Mouse (Mus musculus): ENCODE measurements around the gene Speg. TPM values are rescaled to one million over a fixed set of nuclear protein-coding genes. Genes with fewer than 3 reads are reported as not detected.

Gene Speg
- total RNA-seq, 2 experiments from 2014 or later, result 164 to 175 TPM

DNA sequence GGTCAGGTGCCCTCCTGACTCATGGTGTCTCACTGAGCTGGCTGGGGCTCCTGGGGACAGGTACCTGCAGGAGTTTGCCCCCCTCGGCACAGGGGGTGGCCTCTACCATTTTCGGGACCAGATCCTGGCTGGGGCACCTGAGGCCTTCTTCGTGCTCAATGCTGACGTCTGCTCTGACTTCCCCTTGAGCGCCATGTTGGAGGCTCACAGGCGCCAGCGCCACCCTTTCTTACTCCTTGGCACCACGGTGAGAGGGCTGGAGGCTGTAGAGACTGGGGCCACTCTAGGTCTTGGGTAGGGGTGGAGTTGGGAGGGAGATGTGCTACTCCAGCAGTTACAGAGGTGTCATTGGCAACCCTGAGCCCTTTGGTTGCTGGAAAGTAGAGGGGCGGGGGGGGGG, 63.7 kb downstream of the Speg start:
- DNase-seq (ENCODE audit: low spot score in 2 of 2), result no peak

GRCm38 (mm10) chr1:75440661-75441060, 65.6 kb downstream of the Speg start:
- no peak for DNase-seq (ENCODE audit: low spot score in 2 of 2)

DNA sequence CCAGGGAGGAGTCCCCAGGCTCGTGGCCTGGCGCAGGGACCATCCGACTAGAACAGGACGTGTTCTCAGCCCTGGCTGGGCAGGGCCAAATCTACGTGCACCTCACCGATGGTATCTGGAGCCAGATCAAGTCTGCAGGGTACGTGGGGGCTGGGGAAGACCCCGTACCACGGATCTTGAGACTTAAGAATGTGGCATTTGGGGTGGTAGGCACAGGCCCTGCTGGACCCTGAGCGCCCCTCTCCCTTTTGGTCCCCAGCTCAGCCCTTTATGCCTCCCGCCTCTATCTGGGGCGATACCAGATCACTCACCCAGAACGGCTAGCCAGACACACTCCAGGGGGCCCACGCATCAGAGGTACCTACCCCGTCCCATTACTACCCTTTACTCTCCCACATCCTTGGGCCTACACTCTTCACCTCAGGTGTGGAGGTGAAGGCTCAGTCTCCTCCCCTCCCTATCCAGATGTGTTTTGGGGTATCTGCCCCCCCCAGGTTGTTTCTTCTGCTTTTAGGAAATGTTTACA, 66.4 kb downstream of the Speg start:
- DNase-seq (ENCODE audit: low spot score in 2 of 2), result no peak

- no peak for DNase-seq (ENCODE audit: low spot score in 2 of 2)
Observed at GRCm38 (mm10) chr1:75442171-75442570, 67.1 kb downstream of the Speg start.

- no peak for DNase-seq (ENCODE audit: low spot score in 2 of 2)
Observed at GRCm38 (mm10) chr1:75442811-75443210, 67.7 kb downstream of the Speg start.

GRCm38 (mm10) chr1:75443247-75444024, 68.3 kb downstream of the Speg start:
- no peak for DNase-seq (ENCODE audit: low spot score in 2 of 2)

DNA sequence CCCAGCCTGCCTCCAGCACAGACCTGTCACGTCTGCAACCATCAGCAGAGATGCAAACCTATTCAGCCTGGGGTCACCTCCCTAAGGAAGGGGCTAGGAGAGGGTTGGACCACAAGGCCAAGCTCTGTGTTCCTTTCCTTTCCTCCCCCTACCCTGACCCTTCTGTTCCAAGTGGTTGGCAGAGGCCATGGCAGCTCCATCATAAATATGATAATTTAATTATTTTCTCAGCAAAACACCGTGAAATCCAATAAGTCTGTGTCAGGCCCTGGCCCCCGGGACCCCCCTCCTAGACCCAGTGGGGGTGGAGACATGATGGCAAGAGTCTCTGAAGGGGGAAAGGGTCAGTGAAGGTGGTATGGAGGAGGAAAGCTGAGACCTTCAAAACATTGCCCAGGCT, 69.1 kb downstream of the Speg start:
- no peak for DNase-seq (ENCODE audit: low spot score in 2 of 2)

DNA sequence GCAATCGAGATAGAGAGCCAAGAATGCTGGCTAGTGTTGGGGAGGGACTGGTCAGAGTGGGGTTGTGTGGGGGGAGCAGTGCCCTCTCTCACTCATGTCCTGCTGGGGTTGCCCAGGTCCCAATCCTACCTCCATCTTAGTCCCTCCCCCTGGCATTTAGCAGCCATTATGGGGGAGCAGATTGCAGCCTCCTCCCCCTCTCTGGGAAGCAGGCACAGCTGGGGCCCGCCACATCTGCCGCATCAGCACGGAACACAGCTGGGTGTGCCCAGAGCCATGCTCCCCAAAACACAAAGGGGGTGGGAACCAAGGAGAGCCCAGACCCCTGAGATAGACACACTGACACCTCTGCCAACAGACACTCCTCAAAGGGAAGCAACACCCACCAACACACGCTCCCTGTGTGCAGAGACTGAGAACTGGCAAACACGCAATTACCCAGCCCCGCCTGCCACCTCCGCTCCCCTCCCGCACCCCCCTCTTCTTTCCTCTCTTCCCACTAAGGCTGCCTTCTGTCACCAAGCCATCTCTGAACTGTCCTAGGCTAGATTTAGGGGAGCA, 70.1 kb downstream of the Speg start:
- DNase-seq (ENCODE audit: low spot score in 2 of 2), result no peak

GRCm38 (mm10) chr1:75445751-75446611, 70.9 kb downstream of the Speg start:
- peak; percentile 85 to 87 for DNase-seq (ENCODE audit: low spot score in 2 of 2)

GRCm38 (mm10) chr1:75446656-75447055, 71.6 kb downstream of the Speg start:
- no peak for DNase-seq (ENCODE audit: low spot score in 2 of 2)

GRCm38 (mm10) chr1:75447265-75448051, 72.4 kb downstream of the Speg start:
- peak in 1 of 2 experiments; percentile 68 for DNase-seq (ENCODE audit: low spot score in 2 of 2)

- no peak for DNase-seq (ENCODE audit: low spot score in 2 of 2)
Observed at GRCm38 (mm10) chr1:75448052-75448431, 72.9 kb downstream of the Speg start.

DNA sequence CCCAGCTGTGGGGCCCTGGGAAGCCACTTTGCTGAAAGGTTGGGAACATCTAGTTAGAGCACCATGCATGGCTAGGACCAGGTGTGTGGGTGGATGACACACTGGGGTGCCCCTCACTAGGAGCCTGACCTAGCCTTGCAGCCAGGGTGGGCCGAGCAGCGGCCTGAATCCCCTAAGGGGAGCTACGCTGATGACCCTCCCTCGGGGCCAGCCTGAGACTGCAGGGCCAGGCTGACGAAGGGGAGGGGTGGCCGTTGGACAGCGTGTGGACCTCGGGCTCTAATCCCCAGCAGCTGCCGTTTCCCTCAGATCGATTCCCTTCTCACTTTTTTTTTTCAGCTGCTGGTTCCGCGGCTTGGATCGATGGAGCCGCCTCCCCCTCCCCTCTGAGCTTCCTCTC, 73.8 kb downstream of the Speg start:
- no peak for DNase-seq (ENCODE audit: low spot score in 2 of 2)

- no peak for DNase-seq (ENCODE audit: low spot score in 2 of 2)
Observed at GRCm38 (mm10) chr1:75449377-75450135, 74.5 kb downstream of the Speg start.

GRCm38 (mm10) chr1:75450314-75451005, 75.4 kb downstream of the Speg start, which contains the start of gene Asic4:
Asic4 (plus strand) TSS chr1:75450436.
- DNase-seq (ENCODE audit: low spot score in 2 of 2), result no peak

DNA sequence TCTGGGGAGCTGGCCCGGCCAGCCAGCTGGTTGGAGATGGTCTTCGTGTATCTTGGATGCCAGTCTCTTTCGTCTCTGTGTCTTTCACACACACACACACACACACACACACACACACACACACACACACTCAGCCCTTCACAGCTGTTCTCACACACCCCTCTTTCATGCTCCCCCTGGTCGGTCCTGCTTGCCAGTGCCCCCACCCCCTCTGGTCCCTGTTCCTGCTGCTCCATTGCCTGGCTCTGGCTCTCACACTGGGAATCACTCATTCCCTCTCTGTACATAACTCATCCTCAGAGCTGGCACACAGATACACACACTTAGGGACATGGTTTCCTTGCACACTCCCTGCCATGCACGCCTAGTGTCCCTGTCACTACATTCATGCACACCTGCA, 76.8 kb downstream of the Speg start:
- DNase-seq (ENCODE audit: low spot score in 2 of 2), result no peak

- DNase-seq (ENCODE audit: low spot score in 2 of 2), result no peak
Observed at GRCm38 (mm10) chr1:75455433-75455832, 80.3 kb downstream of the Speg start.

- DNase-seq (ENCODE audit: low spot score in 2 of 2), result no peak
Observed at GRCm38 (mm10) chr1:75455948-75456347, 80.9 kb downstream of the Speg start.

DNA sequence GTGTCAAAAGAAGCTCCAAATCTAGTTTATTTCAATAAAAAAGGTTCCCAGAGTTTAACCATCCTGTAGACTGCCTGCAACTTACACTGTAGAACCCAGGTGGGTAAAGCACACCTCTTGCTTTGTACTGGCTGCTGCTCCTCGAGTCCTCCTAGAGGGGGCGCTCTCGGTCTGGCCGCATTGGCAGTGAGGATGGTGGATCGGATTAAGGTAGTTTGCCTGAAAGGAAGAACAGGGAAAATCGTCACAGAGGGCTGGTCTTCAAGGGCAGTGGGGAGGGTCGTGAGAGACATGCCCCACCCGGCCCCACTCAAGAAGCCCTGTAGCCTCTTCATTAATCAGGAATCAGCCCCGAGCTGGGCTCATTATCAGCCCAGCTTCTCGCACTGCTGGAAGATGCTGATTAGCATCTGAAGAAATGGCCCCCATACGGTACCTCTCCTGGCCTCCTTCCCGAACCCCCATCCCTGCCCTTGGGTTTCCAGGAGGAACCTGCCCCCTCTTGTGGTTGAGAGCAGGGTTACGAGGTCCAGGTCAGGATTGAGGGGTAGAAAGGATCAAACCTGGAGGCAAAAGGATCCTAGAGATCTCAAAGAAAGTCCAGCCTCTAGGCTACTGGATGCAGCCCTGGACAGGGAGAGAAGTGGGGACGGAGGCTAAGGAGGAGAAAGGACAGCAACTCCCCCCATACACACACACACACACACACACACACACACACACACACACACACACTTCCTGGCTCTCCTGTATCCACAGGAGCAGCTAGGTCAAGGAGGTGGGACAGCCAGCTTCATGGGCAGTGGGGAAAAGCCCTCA, 81.9 kb downstream of the Speg start:
- DNase-seq (ENCODE audit: low spot score in 2 of 2), result no peak

Data from layer of hippocampus, postnatal 10 days (tissue).